Mouse (Mus musculus) layer of hippocampus, adult 2 months (tissue): ENCODE measurements around the gene Ech1. TPM values are rescaled to one million over a fixed set of nuclear protein-coding genes. Genes with fewer than 3 reads are reported as not detected.

Experiments
- DNase-seq, 2 experiments: peaks; one replicate each; pipeline ENCODE4 v3.0.0; 2022; ENCODE audit warnings: low spot score in 2 of 2
- H3K27ac ChIP-seq: fragments of 200-600 bp; 2 replicates; pipeline ENCODE4 v1.8.1; 2022
- H3K4me3 ChIP-seq: fragments of 200-600 bp; 2 replicates; pipeline ENCODE4 v1.8.1; 2022; ENCODE audit warnings: mild to moderate bottlenecking
- CTCF ChIP-seq: fragments of 200-600 bp; conservative IDR thresholded peaks from 2 replicates; pipeline ENCODE4 v1.8.1; 2022; ENCODE audit warnings: antibody characterized with exemption, mild to moderate bottlenecking, moderate library complexity
- total RNA-seq, 2 experiments: library from RNA; stranded (reverse); gene quantifications; 2 replicates each; pipeline ENCODE4 v1.2.3; 2021

Gene Ech1
- total RNA-seq, 2 experiments from 2014 or later, result 66.4 to 68.8 TPM

- DNase-seq, result no peak
- Histone ChIP-seq H3K27ac (peak overlapping the region; percentile 58; the same call in 1 of the 2 replicates), H3K4me3 (peak overlapping the region; percentile 10; the same call in 1 of the 2 replicates)
- TF ChIP-seq CTCF, result no peak
Measured at GRCm38 (mm10) chr7:28817524-28817923, 7.5 kb upstream of the Ech1 start.

GRCm38 (mm10) chr7:28817957-28818356 is 7.1 kb upstream of the Ech1 start:
- no peak for TF ChIP-seq CTCF
- Histone ChIP-seq H3K27ac (peak overlapping the region; percentile 58; the same call in 1 of the 2 replicates), H3K4me3 (no peak overlapping the region)
- DNase-seq, result no peak

GRCm38 (mm10) chr7:28818436-28818835 is 6.6 kb upstream of the Ech1 start:
- H3K27ac ChIP-seq, result peak overlapping the region; percentile 58; the same call in 1 of the 2 replicates
- DNase-seq, result no peak
- TF ChIP-seq CTCF, result no peak
- no peak overlapping the region for H3K4me3 ChIP-seq

GRCm38 (mm10) chr7:28818861-28819452 is 6.1 kb upstream of the Ech1 start:
- no peak for TF ChIP-seq CTCF

GRCm38 (mm10) chr7:28819571-28819970 is 5.4 kb upstream of the Ech1 start:
- TF ChIP-seq CTCF, result no peak
- Histone ChIP-seq H3K4me3 (no peak overlapping the region), H3K27ac (peak overlapping the region; percentile 93; the same call in 1 of the 2 replicates)
- DNase-seq, result no peak

More at GRCm38 (mm10) chr7:28818861-28819452, 6.1 kb upstream of the Ech1 start:
- DNase-seq, result no peak
- H3K4me3 ChIP-seq, result no peak overlapping the region
- H3K27ac ChIP-seq, result no peak overlapping the region

- no peak overlapping the region for H3K4me3 ChIP-seq
- peak overlapping the region; percentile 93 for H3K27ac ChIP-seq
- no peak for DNase-seq
- 0 out of 2 replicates have a peak, but pooled peaks have one; percentile 6 for TF ChIP-seq CTCF
Measured at GRCm38 (mm10) chr7:28820358-28821260, 4.4 kb upstream of the Ech1 start.

GRCm38 (mm10) chr7:28821261-28821831 is 3.7 kb upstream of the Ech1 start:
- TF ChIP-seq CTCF, result no peak
- no peak overlapping the region for H3K4me3 ChIP-seq
- H3K27ac ChIP-seq, result peak overlapping the region; percentile 93
- peak; percentile 81 to 86 for DNase-seq

GRCm38 (mm10) chr7:28822556-28822955 is 2.5 kb upstream of the Ech1 start:
- TF ChIP-seq CTCF, result no peak
- Histone ChIP-seq H3K4me3 (no peak overlapping the region), H3K27ac (peak overlapping the region; percentile 93)
- DNase-seq, result no peak

GRCm38 (mm10) chr7:28822993-28823903 is 1.8 kb upstream of the Ech1 start:
- no peak for TF ChIP-seq CTCF
- DNase-seq, result no peak
- no peak overlapping the region for H3K4me3 ChIP-seq
- H3K27ac ChIP-seq, result peak overlapping the region; percentile 93

- no peak for DNase-seq
- no peak for TF ChIP-seq CTCF
- Histone ChIP-seq H3K27ac (peak overlapping the region; percentile 93), H3K4me3 (no peak overlapping the region)
Measured at GRCm38 (mm10) chr7:28823932-28824331, 1.1 kb upstream of the Ech1 start.

- no peak for DNase-seq
- Histone ChIP-seq H3K27ac (peak overlapping the region; percentile 93), H3K4me3 (peak overlapping the region; percentile 78)
- peak; percentile 44 for TF ChIP-seq CTCF
Measured at GRCm38 (mm10) chr7:28825686-28826401, 827 bp downstream of the Ech1 start.
